Mouse (Mus musculus) testis, adult 2 months (tissue): ENCODE data around the gene Gal3st2.

ENCODE experiments used
- CTCF ChIP-seq: fragments of 200-500 bp; IDR thresholded peaks from 2 replicates; pipeline ENCODE4 v1.5.1; 2012; ENCODE audit warnings: low read depth, mild to moderate bottlenecking, inconsistent platforms, low read length, moderate library complexity; ENCODE audit not compliant: control insufficient read depth, insufficient read depth, insufficient replicate concordance
- POLR2A ChIP-seq: fragments of 200-500 bp; IDR thresholded peaks from 2 replicates; pipeline ENCODE4 v1.6.1; 2012; ENCODE audit warnings: low read depth, mild to moderate bottlenecking, inconsistent platforms, low read length, moderate library complexity; ENCODE audit not compliant: control insufficient read depth

GRCm38 (mm10) chr1:93811495-93812039 is 49.5 kb upstream of the Gal3st2 start:
- no peak for TF ChIP-seq CTCF
- TF ChIP-seq POLR2A, result no peak
